Mouse (Mus musculus) c-Kit-positive CD71-positive TER-119-negative erythroid progenitor cells, embryonic 14.5 days (primary cell): Measurements from ENCODE around the gene Adm.
"Not testable (repeated sequence)": the region's sequence is repeated elsewhere in the genome, so short reads cannot be mapped to it uniquely, and the experiment has no call there.

ENCODE experiments used
- DNase-seq: peaks from one replicate; pipeline ENCODE4 v3.0.0-alpha.2; 2013; ENCODE audit warnings: low read depth

Gene Adm

DNA sequence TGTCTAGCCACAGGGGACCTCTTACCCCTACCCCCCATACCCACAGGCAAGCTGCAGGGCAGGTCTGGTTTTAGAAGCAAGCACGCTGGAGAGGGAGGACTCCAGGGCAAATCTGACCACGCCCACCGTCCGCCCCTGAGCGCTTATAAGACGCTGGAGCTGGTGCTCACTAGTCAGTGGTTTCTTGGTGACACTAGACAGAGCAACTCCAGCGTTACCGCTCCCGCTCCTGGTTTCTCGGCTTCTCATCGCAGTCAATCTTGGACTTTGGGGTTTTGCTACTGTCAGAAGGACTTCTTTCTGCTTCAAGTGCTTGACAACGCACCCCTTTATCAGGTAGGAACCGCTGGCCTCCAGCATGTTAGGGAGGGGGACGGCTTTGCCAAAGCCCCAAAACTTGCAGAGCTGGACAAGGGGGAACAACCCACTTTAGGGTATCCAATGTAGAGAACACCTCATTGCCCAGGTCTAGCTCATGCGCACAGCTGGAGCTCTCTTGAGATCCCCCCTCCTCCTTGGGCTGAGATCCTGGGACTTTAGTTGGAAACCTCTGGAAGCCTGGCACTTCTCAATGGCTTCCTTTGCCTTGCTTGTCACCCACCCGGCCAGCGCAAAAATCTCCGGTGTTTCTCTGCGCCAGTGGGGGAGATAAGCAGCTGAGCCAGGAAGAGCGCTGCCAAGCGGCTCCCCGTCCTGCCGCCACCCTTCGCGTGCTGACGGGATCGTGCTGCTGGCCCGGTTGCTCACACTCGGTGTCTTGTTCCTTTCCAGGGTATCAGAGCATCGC, at the start of gene Adm:
TSS of gene Adm (plus strand) at position 176 of the 787 bp plus-strand sequence.
- no peak for DNase-seq

DNA sequence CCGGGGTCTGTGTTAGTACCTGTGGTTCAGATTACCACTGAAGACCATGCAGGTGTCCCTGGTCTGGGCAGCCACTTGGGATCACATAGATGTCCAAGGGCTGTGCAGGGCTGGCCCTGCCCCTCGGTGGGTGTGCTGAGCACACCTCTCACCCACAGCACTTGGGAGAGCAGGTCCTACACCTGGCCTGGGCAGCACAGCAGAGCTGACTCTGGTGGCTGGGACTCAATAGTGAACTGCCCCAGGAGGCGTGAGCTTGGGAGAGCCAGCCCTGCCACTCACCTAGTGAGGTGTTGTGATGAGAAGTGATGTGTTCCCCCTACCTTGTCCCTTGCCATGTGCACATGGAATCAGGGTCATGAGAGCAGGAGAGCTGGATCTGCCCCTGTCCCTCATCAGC, 43.8 kb upstream of the Adm start:
- DNase-seq, result no peak

DNA sequence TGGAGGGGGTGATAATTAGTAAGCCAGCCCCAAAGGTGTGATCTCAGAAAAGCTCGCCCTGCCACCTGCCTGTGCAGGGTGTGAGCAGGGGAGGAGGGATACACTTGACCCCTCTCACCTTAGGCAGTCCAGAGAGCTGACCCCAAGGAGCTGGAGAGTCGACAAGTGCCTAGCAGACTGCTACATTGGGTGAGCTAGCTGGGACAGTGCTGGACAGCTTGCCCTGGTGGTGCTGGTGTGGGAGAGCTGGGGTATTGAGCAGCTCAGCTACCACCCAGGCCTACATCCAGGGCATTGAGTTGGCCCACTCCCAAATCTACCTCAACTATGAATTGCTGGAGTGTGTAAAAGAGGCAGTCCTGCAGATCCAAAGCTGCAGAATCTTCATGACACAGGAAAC, 43.3 kb upstream of the Adm start:
- no peak for DNase-seq

DNA sequence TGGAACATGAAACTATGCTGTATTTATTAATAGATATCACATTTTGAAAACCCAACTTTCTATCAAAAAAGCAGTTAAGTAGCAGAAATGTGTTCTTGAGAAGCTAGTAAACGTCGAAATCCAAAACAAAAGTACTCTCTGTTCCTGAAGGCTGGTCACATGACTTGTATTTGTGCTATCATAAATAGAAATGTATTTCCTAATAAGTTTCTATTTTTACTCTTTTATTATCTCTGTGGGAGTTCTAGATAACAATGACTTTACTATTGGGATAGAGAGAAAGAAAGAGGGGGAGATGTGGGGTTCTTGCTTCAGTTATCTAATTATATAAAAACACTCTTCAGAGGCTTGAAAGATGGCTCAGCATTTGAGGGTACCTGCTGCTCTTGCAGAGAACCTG, 42.2 kb upstream of the Adm start:
- no peak for DNase-seq

DNA sequence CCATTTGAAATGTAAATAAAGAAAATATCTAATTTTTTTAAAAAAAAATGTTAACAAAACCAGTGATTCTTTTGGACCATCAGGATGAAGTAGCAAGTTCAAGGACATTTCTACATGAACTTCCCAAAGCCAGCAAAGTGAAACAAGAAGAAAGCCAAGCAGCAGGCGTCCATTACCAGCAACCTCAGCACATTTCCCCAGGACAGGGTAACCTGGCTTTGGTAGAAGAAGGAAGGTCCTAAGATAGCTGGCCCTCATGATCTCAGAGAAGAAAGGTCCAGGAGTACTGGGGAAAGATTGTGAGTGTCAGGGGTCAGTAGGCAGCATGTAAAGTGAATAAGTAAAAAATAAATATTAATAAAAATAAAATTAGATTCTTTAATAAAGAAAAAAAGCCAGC, 39.7 kb upstream of the Adm start:
- no peak for DNase-seq

DNA sequence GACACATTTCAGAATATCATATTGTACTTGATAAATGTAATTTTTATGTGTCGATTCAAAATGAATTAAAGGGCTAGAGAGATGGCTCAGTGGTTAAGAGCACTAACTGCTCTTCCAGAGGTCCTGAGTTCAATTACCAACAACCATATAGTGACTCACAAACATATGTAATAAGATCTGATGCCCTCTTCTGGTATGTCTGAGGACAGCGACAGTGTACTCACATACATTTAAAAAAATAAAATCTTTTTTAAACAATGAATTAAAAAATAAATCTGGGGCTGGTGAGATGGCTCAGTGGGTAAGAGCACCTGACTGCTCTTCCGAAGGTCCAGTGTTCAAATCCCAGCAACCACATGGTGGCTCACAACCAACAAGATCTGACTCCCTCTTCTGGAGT, 33.5 kb upstream of the Adm start:
- DNase-seq, result not testable (repeated sequence)

DNA sequence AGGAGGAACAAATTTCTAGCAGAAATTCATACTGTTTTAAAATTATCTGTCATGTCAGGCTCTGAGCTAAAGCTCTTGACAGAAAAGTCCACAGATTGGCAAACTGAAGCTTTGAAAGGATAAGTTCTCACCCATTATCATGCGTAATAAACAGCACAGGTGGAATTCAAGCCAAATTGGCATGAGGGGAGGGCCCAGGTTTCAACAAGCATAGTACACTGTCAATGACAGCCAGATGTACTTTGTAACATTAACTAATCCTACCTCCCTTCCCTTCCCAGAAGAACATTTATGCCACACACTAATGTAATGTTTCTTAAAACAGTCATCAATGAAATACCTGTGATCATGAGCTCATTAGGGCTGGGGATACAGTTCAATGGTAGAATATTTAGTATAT, 30.3 kb upstream of the Adm start:
- DNase-seq, result no peak

DNA sequence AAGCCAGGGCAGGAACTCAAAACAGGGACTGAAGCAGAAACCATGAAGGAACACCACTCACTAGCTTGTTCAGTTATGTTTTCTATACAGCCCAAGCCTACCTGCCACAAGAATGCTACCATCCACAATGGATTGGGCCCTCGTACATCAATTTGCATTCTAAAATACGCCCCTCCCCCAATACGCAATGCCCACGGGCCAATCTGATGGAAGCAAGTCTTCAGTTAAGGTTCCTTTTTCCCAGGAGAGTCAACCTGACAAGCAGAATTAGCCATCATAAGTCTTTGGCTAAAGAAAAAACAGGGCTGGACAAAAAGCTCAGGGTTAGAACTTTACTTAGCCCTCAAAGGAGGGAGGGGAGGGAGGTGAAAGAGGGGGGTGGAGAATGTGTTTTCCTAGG, 22.0 kb upstream of the Adm start:
- no peak for DNase-seq

DNA sequence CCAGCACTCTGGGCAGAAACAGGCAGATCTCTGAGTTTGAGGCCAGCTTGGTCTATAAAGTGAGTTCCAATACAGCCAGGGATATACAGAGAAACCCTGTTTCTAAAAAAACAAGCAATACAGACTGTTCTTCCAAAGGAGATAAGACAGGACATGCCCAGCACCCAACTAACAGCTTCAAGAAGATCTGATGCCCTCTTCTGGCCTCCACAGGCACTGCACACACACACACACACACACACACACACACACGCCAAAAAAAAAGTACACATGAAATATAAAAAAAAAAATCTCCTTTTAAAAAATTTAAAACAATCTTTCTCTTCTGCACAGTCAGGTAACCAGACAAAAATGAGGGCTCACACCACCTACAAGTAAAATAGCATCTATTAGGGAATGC, 20.6 kb upstream of the Adm start:
- no peak for DNase-seq

DNA sequence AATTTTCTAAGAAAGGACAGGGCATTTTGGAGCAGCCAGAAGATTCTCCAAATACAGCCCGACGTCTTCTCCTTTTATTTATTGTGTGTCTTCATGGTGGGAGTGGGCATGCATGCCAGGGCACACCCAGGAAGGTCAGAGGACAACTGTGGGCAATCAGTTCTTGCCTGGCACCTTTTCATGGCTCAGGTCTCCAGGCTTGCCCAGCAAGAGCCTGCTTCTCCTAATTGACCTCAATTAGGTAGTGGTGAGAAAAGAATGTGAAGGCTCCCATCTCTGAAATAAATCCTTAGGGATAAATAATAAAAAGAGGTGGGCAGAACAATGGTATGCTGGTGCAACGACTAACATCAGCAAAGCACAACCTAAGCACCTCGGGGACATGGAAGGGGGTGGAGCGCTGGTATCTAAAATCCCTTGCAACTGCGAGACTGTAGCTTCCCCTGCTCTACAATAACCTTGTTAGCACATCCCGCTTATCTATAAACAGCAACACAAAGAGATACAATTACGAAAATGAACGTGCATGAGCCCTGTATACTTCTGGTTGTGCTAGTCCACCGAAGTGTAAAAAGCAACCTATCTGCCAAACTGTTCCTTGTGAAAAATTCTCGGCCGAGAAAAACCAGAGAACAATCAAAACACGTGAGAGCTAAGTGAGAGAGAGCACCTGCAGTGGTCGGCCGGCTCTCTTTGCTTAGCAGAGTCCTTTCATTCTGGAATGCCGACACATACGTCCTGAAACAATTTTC, 13.9 kb upstream of the Adm start:
- no peak for DNase-seq

DNA sequence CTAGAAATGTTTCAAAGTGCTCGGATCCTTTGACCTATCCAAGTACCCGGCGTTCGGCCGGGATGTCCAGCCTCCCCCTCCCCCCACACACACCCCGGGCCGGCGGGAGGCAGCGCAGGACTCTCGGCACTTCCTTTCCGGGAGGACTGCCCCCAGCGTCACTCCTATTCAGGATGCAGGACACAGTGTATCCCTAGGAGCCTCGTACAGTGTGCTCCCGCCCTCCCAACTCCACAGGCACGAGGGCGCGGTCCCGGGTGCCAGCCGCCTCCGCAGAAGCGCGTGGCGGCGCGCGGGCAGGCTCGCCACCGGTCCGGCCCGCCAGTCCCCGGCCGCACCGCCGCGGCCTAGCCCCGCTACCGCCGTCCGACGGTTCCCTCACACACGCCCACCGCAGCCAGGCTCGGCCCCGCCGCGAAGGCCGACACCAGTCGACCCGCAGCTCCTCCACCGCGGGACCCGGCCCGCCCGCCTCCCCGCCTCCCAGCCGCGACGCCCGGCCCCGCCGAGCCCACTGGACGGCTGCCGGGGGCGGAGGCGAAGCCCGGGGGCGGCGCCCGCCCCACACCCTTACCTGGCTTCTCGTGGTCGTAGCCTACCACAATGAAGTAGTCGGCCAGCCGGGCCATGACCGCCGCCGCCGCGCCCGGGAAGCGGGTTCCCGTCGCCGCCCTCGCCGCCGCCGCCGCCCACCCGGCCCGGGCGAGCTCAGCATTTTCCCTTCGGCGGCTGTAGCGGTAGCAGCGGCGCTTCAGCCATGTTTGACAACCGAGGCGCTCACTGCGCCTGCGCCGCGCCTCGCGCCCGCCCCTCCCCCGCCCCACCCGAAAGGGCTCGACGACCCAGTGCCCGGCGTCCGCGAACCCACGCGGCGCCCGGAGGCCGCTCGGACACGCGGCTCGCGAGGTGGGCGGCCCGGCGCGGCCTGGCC, 13.1 kb upstream of the Adm start, which contains the start of gene Sbf2:
TSS of gene Sbf2 (minus strand) at position 790 of the 931 bp plus-strand sequence.
- DNase-seq, result no peak

DNA sequence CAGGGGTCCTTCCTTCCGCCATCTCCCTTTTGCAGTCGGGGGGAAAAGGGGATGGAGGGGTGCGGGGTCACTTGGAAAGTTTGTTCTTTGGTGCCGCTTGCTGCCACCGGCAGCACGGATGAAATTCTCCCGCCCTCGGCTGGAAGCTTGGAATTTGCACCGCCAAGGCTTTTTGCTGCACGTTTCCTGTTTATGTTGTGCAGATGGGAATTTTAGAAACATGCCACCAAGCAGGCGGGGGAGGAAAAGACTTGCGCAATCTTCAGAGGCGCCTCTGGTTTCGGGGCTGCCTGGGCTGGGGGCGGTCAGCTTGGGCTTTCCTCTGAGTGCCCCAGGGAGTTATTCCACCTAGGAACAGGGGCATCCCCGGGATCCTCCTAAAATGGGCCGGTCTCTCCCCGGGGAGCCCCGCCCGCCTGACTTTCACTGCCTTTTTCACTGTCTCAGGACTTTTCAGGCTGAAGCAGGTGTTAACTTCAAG, 12.3 kb upstream of the Adm start:
- DNase-seq, result no peak

DNA sequence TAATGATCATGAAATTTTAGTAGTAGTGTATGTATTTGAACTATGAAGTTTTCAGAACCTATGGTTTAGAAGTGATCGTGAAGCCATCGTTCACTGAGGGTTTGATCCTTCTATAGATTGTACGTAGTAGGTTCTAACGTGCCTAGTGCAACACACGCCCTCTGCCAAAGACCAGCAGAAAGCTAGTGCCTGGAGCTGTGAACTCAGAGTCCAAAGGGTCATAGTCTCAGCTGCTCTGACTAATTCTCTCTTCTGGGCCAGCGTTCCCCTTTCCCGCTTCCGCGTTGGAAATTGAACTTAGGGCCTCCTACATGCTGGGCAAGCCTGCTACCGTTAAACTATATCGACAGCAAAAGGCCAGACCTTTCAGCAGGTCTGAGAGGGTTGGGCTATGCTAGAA, 11.7 kb upstream of the Adm start:
- no peak for DNase-seq

DNA sequence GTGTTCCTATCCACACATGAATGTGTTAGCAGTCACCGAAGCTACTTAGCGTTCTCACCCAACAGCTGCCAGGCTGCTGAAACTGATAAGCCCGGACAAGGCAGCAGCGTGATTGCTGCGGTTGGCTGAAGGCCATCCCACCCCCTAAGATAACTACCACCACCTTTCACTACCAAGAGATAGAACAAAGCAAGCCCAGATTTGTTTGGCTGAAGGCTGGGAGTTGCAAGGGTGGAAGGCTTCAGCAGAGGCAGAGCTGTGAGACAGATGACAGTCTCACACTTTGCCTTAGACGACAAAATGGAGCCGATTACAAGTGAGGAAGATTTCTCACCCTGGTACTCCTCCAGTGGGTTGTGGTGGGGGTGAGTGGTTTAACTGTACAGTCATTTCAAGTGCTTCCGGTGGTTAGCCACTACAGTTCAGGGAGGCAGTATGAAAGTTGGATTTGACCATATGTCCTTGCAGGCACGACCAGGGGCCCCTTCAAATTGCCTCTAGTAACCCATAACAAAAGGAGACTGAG, 8.3 kb upstream of the Adm start:
- no peak for DNase-seq

DNA sequence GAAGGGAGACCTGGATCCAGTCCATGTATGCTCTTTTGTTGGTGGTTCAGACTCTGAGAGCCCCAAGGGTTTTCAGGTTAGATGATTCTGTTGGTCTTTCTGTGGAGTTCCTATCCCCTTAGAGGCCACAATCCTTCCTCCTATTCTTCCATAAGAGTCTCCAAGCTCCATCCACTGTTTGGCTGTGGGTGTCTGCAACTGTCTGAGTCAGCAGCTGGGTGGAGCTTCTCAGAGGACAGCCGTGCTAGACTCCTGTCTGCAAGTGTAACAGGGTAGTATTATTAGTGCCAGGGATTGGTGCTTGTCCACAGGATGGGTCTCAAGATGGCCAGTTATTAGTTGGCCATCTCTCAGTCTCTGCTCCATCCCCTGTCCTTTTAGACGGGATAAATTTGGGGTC, 3.4 kb upstream of the Adm start:
- DNase-seq, result no peak

DNA sequence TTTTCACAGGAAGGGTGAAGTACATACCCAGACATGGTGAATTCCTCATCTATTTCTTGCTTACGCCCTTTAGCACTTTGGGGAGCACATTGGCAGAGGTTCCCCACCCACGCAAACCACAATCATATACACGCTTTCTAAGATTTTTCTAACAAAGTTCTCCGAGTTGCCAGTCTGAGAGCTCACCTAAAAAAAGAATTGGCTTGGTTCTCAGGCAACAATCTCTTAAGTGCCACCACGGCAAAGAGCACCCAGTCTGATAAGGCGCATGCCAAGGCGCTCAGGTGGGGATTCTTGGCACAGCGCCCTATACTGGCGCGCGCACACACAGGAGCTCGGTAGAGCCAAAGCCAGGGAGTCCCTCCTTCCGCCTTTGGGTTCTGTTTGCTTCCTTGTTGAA, 2.5 kb upstream of the Adm start:
- DNase-seq, result no peak

DNA sequence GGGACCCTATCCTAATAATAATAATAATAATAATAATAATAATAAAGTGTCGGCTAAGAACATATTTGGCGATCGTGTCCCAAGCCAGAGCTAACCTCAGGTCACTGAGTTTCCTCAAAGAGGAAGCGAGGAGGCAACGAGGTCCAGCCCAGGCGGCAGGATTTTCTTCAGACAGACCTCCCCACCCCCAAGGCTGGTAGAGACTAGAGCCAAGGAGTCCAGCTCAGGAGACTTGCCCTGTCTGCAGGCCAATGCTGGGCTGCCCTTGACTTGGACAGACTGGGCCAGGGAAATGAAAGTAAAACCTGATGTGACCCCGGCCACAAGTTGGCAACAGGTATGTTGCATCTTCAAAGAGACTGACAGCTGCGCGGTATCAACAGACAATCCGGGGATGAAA, 2.0 kb upstream of the Adm start:
- no peak for DNase-seq

DNA sequence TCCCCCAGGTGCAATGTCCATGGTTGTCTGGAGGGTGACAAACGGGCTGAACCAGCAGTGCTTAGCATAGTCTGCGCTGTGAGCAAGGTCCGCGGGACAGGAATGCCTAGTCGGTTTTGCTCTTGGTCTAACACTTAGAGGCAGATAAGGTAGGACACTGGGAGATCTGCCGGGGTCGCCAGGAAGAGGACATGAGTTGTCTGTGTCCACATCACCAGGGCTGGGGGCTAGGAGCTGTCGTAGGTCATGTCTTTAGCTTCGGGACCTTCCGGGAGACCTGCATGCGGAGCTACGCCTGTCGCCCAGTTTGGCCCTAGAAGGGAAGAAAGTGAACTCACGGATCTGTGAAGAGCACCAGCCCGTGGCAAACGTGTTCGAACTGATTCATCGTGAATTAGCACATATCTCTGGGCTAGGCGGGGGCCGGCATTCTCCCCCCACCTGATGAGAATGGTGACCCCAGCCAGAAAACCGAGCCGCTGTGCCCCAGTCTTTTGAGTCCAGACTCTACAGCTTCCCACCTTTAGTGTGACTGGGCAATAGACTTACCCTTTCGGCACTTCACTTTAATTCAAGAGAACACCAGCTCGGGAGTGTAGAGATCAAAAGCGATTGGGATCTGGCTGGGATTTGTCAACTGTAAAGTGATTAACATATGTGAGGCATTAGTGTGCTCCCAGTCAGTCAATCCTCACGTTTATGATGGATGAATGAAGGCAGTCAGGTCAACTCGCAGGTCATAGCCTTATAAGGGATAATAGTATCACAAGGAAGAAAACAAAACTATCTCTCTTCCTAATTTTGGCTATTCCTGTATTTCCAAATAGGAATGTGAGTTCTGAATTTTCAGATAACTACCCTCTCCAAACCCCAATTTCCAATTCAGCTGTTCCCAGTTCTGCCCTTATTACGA, 1.0 kb upstream of the Adm start:
- DNase-seq, result no peak

DNA sequence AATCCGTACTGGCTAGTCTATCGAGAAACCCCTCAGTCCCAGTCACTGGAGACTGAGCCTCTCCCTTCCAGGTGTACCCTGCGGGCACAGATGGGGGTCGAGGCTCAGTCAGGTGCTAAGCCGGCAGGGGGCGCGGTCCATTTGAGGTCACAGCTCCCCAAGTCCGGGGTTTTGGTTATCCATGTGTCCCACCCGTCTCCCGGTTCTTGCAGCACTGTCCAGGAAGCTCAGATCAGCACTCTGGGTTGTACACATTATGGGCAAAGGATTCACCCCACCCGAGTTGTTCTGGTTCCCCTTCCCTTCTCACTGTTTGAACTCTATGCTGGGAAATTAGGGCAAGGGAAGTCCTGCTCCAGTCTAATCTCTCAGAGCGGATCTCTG, 370 bp upstream of the Adm start:
- no peak for DNase-seq

DNA sequence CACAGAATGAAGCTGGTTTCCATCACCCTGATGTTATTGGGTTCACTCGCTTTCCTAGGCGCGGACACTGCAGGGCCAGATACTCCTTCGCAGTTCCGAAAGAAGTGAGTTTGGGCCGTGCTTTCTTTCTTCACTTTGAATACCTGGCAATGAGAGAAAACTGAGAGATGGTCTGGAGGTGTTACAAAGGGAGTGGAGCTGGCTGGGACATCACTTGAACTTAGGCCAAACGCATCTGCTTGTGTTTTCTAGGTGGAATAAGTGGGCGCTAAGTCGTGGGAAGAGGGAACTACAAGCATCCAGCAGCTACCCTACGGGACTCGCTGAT, 776 bp downstream of the Adm start:
- no peak for DNase-seq
